Mouse (Mus musculus): ENCODE measurements around the gene Olfr266. TPM values are rescaled to one million over a fixed set of nuclear protein-coding genes. Genes with fewer than 3 reads are reported as not detected.

The Olfr266 gene
- not detected for total RNA-seq (2022)

DNA sequence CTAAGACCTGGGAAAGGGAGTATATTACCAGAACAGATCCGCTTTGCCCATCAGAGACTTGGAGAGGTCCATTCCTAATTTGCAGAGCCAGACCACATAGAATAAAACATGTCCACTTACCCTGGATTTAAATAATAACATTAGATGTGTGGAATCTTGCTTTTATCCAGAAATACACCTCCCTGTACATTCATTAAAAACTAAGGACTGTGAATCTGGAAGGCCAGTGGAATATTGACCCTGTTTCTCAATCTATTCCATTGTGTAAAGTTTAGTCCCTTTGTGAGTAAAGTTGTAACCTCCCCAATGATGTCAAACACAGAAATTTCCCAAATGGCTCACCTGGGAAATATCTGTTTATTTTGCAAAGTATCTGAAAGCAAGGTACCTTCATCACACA, at the start of gene Olfr266:
Gene Olfr266, minus strand, starts transcription at position 101 of the 400 bp plus-strand sequence.
- no peak for DNase-seq

DNA sequence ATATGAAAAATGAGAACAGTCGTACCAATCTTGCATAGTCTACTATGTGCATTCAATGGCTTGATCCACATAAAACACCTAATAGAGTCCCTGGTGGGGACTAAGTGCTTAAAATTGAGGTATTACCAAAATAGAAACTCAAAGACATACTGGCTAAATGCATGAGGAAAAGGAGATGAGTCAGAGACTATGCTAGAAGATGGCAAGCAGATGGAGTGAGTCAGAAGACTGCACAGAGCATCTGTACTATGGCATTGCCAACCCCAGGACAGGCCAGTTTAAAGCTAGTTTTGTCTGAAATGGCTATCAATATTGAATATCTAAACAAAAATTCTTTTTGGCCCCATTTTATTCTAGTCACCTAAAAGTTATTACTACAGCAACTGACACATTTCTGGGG, 49.5 kb upstream of the Olfr266 start:
- no peak for DNase-seq

DNA sequence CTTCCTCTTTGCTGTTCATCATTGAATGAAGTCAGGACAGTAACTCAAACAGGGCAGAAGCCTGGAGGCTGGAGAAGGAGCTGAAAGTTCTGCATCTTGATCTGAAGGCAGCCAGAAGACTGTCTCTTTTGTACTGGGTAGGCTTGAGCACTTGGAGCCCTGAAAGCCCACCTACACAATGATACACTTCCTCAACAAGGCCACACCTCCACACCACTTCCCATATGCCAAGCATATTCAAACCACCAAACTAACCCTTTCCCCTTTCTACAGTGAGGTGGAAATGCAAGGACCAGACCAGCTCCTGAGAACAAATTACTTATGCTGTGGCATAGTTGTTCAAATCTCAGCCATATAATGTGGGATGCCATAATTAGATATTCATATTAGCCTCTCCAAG, 46.8 kb upstream of the Olfr266 start:
- DNase-seq: no peak

DNA sequence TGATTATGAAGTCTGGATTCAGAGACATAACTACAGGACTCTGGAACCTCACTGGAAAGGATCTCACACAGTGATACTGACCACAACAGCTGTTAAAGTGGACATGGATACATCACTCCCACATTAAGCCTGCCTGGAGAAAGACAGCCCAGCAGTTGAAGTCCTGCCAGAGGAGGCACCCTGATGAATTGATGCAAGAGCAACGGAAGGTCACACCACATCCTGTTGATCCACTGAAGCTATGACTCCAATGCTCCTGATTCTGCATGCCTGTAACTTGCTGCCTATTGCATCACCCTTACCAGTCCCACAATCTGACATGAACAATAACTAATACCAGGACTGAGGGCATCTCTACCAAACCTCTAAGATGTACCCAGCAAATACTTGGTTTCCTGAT, 6.0 kb upstream of the Olfr266 start:
- DNase-seq: no peak

DNA sequence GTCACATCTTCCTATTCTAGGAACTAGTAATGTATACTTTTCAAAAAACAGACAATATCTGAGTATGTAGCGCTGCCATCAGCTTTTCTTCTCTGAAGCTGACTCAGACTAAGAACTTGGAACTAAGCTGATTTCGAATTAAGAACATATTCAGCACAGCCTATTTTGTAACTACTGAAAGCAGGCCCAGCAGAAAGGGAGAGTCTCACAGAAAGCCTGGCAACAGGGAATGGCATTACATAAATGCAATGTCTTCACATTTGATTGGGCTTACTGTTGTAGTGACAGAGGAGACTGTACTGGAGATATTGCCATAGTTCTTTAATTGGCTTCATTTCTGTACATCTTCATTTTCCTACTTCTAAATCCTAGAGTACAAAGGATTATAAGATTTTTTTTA, 8.4 kb downstream of the Olfr266 start:
- no peak for DNase-seq

DNA sequence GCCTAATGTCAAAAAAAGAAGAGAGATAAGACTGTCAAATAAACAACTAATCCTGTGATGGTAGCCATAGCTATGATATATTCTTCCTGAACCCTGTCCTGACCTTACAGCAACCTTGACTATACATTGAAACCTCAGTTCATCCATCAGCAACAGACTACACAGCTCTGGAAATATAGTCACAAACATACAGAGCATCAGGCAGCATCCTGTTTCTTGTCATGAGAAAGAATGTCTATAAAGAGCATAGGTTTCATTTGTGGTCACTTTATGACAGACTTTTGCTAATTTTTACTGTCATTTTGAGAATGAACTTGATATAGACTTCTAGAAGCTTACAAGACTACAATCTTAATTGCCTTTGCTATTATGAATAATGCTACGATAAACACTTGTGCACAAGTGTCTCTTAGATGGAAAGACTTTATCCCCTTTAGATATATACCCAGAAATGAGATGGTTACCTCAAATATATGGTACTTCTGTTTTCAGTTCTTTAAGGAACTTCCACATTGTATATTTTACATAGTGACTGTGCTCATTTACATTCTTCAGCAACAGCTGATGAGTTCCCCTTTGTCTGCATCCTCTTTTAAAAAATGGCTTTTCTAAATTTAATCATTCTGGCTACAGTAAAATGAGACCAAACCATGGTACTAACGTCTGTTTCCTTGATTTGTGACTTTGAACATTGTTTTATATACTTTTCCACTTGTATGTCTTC, 17.0 kb downstream of the Olfr266 start:
- no peak for DNase-seq

DNA sequence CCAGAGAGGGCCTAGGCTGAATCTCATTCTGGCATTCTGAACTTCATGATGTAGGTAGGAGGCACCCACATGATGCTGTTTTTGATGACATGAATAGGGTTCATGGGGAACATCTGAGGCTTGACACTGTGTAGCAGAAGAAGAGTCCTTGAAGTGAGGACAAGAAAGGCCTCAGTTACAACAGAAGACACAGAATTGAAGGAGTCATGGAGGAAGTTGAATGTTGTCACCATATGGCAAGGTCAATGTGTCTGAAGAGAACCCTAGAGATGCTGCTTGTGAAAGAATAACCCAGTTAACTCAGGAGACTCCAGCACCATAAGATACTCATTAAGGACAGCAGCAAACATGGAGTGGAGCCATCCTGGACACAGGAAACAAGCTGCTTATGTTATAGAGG, 28.0 kb downstream of the Olfr266 start:
- DNase-seq: no peak

DNA sequence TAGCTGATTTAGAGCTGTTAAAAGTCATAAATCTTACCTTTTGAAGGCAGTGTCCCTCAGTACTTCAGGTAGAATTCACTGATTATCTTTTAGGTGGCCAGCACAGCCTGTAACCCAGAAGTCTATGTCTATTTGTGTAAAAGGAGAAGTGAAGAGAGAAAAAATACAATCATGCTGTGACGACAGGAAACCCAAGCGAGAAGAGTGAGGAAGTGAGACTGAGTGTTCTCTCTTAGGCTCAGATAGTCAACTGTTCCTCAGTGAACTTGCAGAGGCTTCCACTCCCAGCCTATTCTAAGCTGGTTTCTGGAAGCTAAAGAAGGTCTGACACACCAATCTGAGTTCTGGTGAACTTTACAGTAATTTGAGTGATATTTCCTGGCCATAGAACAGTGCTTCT, 36.2 kb downstream of the Olfr266 start, which contains the start of gene Cd53:
Gene Cd53, minus strand, starts transcription at position 220 of the 400 bp plus-strand sequence.
- no peak for DNase-seq

DNA sequence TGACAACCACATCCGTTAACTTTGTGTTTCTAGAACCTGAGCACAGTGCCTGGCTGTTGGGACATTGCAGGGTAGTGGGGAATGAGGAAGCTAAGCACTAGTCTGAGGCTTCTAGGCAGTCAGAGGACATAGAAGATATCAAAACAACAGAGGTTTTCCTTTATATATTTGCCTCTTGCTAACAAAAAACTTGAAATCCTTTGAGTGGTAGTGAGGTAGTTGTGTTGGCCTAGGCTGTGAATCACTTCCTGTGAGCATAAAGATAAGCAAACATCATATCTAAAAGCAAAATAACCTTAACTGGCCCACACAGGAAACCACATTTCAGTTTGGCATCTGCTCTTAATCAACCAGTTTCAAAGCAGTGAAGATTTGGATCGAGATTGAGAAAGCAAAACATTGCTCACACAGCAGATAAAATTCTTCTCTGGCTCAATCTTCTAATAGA, 37.6 kb downstream of the Olfr266 start:
- DNase-seq: no peak

DNA sequence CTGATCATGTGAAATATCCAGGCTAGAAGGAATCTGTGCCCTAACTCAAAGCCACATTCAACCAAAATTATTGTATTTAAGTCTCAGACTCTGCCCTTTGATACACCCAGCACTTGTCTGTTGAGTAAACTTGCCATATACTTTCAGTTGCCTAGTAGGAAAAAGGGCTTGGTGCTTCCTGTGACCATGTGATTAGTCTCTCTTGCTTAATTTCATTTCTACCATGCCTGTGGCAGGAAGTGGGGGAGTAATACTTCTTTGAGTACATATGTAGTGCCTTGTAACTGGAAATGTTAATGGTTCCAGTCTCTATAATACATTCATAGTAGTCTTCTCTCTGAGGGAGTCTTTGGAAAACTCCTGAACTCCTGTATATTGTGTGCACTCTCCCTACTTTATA, 38.1 kb downstream of the Olfr266 start:
- DNase-seq: no peak

DNA sequence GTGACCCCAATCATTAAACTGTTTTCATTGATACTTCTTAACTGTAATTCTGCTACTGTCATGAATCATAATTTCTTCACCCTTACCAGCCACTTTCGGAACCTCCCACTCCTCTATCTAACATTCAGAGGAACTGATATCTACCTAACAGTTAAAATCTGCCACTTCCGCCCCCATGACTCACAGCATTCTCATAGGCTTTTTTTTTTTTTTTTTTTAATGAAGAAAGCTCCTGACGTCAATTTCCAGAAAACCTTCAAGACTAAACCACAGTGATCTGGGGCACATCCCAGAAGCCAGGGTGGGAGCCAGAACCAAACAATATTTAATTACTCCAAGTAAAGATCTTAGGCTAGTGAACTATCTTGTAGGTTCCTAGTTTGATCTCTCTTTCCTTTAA, 41.0 kb downstream of the Olfr266 start:
- DNase-seq: no peak

DNA sequence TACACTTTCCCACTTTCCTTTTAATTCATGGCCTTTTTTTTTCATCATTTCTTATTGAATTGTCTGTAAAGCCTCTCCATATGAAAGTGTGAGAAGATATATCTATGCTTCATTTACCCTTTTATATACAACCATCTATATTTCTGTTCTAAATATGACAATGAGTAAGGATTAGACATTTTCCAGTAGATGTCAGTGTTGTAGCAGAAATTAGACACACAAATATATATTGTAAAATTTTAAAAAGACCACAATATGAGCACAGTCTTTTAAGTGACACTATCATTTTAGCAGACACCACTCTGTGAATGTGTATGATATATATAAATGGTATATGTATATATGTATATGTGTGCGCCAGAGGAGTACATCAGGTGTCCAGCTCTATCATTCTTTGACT, 54.3 kb downstream of the Olfr266 start:
- no peak for DNase-seq

Other genes with a start within 250 kb of the Olfr266 start
- gene Lrif1, start 141.3 kb downstream of the Olfr266 start, total RNA-seq (2022): 10 to 100 TPM; 16.7 to 25.1 (median 19.3) TPM
- gene Cd53, start 36.1 kb downstream of the Olfr266 start, total RNA-seq (2022): 10 to 100 TPM in 2 of 4 experiments, 1 to 10 TPM in 2; 6.5 to 18.4 (median 12.7) TPM
- 1 to 10 TPM in 3 of 4 experiments, under 1 TPM in 1; 0.91 to 2.5 (median 1.3) TPM for gene Kcna3, start 209.9 kb upstream of the Olfr266 start, total RNA-seq (2022)

Measured in adrenal gland, adult 8-10 months (tissue).